Mouse (Mus musculus): ENCODE measurements at regions not wholly inside any gene's neighbourhood (a gene's known extent, or its start where the extent isn't known, plus 50 kb on each side); places are given as distances from the start of the nearest gene placed in this dataset.

DNA sequence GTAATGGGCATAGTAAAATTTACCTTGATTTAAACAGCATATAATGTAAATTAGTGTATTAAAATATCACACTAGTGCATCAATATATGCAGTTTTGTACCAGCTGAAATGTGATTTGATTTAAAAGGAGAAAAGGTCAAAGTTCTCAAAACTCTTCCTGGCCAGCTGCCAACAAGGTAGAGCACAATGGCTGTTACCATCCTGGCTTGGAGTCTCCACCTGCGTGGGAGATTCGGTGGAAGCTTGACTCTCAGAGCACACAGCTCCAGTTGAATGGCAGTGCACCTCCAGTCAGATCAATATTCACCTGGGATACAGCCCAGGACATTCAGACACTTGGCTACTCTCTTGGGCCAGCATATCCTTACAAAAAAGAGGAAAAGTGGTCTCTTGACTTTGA is 220.8 kb downstream of the Atp6ap1l start:
- TF ChIP-seq CTCF (IDR thresholded peaks at IDR 0.05; ENCODE audit: control insufficient read depth, insufficient read depth, insufficient read length) (no peak), CEBPB (IDR thresholded peaks at IDR 0.05; ENCODE audit: low read depth) (no peak)
